Mouse (Mus musculus): ENCODE results near the gene N4bp2l1.
"Not testable (repeated sequence)": the region's sequence is repeated elsewhere in the genome, so short reads cannot be mapped to it uniquely, and the experiment has no call there.

N4bp2l1 gene

DNA sequence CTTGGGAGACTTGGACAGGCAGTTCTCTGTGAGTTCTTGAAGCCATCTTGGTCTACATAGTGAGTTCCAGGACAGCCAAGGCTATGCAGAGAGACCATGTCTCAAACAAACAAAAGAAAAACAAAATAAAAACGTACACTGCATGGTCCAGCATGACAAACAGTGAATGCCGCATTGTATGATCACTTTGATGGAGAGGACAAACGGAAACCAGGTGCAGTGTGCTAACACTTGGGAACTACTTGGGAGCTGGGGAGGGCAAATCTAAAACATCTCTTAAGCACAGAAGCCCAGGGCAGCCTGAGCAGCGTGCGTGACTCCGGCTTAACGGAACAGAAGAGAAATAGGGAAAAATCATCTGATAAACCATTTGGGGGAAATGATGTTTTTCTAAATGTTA is at the start of gene N4bp2l1:
N4bp2l1 (minus strand) TSS at position 101 of the 400 bp plus-strand sequence.
- DNase-seq (ENCODE audit: low spot score): no peak

- DNase-seq (ENCODE audit: low spot score): no peak
Observed at GRCm38 (mm10) chr5:150644926-150645325, 47.9 kb upstream of the N4bp2l1 start.

DNA sequence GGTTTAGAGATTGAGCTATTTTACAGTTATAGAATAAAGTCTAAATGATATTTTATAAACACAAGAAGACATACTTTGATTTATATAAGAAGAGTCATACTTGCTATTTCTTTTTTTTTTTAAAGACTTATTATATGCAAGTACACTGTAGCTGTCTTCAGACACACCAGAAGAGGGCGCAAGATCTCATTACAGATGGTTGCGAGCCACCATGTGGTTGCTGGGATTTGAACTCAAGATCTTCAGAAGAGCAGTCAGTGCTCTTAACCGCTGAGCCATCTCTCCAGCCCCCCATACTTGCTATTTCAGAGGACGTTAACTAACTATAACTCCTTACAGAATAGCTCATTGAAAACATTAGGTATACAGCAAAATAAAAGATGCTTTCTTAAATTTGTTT is 46.4 kb upstream of the N4bp2l1 start:
- not testable (repeated sequence) for DNase-seq (ENCODE audit: low spot score)

GRCm38 (mm10) chr5:150641440-150641839 is 44.5 kb upstream of the N4bp2l1 start:
- no peak for DNase-seq (ENCODE audit: low spot score)

DNA sequence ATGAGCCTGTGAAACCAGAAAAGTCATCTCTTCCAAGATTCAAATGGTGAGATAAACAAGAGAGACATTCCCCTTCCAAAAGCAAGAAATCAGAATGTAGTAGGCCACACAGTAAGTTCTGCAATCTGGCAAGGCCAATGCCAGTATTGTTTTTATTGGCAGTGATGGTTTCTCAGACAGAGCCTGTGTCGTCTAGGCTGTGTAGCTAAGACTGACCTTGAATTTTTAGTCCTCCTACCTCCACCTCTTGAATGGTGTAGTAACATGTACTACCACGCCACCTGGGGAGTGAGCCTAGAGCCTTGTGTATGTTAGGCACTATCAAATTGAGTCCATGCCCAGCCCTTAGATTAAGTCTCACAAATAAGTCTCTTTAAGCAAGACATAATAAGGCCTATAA is 32.7 kb upstream of the N4bp2l1 start:
- no peak for DNase-seq (ENCODE audit: low spot score)

DNA sequence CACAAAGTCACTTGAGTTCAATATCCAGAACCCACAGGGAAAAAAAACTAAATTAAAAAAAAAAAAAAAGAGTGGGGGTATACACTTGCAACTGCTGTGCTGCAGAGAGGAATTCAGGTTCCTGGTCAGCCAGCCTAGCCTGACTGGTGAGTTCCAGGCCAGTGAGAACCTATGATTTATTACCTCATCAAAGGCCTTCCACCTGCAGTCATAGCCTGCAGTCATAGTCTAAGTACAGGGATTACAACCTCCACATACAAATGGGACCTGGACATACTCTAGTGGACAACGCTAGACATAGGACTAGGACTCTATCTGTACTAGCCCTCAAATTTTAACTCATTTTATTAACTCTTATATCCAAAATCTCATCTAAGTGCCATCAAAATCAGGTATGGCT is 32.3 kb upstream of the N4bp2l1 start:
- no peak for DNase-seq (ENCODE audit: low spot score)

- no peak for DNase-seq (ENCODE audit: low spot score)
Observed at GRCm38 (mm10) chr5:150625528-150625927, 28.5 kb upstream of the N4bp2l1 start.

DNA sequence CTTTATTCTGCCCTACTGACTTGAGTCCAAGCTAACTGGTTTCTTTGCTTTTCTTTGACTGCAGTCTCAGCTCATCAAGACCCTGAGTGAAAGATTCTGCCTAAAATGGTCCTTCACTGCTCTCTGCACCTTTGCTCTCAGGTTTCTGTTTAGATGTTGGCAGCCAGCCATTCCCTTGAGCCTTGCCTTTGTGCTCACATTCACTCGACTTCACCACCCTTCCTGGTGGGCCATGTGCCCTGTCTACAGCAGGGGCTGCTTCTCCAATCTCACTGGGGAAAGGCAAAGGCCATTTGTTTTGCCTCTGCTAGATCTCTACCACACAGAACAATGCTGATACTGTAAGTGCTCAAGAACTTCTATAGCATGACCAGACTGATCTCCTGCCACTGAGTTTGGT is 25.8 kb upstream of the N4bp2l1 start:
- no peak for DNase-seq (ENCODE audit: low spot score)

DNA sequence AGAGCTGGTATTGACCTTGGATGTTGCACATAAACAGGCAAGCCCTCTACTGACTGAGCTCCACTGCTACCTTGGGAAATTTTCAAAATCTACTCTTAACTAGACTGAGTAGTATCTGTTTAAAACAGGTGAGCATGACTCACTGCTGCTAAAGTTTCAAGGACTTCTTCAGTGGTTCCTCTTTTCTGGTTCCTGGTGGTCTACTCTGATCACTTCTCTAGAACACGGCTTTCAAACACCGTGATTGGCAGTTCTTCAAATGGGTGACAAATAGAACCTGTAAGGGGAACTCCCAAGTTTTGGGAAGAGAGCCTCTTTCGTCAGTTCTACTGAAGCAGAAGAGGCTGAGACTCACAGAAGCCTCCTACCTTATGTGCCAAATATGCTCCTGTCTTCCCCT is 24.6 kb upstream of the N4bp2l1 start:
- no peak for DNase-seq (ENCODE audit: low spot score)

DNA sequence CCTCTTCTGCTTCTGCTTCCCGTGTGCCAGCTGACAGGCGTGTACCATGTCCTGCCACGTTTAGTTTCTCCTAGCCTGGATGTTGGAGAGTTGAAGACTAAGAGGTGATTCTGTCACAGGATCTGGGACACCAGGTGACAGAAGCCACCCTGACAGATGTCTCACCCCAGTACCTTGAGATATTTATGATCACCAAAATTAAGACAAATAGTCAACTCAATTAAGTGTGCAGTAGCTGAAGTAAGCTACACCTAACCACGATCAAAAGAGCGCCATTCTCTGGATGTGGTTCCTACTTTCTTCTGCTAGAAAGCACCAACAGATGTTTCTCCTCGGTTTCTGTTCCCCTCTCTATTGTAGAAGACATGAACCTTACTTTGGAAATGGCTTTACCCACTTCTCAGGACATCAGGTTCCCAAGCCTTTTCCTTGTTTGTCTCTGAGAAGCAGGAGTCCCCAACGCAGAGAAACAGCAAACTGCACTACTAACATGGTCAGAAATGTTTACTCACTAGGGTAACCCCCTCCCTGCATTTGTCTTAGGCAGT is 23.7 kb upstream of the N4bp2l1 start:
- DNase-seq (ENCODE audit: low spot score): no peak

- no peak for DNase-seq (ENCODE audit: low spot score)
Observed at GRCm38 (mm10) chr5:150618599-150619355, 21.8 kb upstream of the N4bp2l1 start.

GRCm38 (mm10) chr5:150616731-150617130 is 19.7 kb upstream of the N4bp2l1 start:
- no peak for DNase-seq (ENCODE audit: low spot score)

GRCm38 (mm10) chr5:150616216-150616615 is 19.2 kb upstream of the N4bp2l1 start:
- DNase-seq (ENCODE audit: low spot score): no peak

DNA sequence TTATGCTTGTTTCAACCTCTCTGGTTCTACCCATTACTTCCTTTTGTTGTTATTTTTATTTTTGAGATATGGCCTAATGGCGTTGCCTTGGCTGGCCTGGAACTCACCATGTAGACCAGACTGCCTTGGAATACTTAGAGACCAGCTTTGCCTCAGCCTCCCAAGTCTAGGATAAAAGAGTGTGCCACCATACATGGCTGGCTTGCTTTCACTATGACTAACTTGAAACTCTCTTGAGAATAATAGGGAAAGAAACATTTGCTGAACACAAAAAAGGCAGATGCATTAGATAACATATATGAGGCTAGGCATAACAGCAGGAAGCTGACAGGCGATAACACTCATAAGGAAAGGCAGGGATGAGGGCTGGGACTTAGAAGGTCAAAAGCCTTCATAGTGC is 17.1 kb upstream of the N4bp2l1 start:
- no peak for DNase-seq (ENCODE audit: low spot score)

DNA sequence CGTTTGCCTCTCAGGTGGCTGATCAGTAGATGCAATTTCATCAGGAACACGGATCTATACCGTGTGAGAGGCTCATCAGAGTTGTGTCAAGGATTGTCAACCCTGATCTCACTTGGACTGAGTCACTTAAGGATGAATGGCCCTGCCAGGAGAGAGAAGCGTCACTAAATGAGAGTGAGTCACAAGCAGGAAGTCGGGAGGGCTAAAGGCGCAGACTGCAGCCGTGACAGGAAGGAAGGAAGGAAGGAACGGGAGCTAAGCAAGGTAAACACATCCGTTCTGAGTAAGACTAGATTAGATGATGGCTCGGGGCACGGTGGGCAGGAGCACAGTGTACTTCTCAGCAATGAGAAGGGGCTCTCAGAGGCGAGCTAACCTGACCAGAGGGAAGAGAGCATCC is 14.7 kb upstream of the N4bp2l1 start:
- DNase-seq (ENCODE audit: low spot score): no peak

DNA sequence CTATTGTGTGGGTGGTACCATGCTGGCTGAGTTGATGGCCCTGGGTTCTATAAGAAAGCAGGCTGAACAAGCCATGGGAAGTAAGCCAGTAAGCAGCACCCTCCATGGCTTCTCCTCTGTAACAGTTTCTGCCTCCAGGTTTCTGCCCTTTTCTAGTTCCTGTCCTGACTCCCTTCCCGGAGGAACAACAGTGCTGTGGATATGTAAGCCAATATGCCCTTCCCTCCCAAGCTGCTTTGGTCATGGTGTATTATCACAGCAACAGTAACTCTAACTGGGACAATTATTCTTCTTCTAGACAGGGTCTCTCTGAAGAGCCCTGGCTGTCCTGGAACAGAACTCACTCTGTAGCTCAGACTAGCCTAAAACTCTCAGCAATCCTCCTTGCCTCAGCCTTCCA is 14.1 kb upstream of the N4bp2l1 start:
- DNase-seq (ENCODE audit: low spot score): no peak

GRCm38 (mm10) chr5:150607631-150608030 is 10.6 kb upstream of the N4bp2l1 start:
- no peak for DNase-seq (ENCODE audit: low spot score)

- no peak for DNase-seq (ENCODE audit: low spot score)
Observed at GRCm38 (mm10) chr5:150606131-150606530, 9.1 kb upstream of the N4bp2l1 start.

DNA sequence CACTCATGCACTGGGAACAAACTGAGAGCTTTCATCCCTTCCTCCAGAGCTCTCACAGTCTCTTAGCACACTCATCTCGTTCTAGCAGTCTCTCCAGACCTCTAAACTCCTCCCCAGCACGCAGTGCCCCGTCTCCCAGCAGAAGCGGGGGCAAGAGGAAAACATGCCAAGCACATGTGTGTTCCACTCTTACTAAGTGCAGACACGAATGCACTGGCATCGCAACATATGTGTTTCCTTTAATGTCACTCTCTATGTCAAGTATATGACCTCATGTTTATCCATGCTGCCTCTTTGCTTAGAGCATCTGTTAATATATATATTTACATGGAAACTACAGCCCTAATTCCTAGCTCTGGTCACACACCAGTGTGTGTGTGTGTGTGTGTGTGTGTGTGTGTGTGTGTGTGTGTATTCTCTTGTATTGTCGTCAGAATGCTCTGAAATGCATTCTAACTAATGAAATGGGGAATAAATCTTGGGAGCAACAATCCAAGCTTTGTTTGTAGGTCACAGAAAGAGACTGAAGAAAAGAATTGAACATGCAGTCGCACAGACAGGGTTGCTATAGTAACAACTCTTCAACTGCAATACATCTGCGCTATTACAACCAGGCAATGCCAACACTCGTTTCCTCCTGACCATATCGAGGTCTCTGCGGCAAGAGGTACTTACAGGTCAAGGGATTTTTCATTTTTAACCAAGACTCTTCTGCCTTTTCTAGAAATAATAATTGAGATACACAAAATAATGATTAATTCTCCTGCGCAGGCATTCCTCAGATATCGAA is 4.6 kb upstream of the N4bp2l1 start:
- DNase-seq (ENCODE audit: low spot score): no peak

DNA sequence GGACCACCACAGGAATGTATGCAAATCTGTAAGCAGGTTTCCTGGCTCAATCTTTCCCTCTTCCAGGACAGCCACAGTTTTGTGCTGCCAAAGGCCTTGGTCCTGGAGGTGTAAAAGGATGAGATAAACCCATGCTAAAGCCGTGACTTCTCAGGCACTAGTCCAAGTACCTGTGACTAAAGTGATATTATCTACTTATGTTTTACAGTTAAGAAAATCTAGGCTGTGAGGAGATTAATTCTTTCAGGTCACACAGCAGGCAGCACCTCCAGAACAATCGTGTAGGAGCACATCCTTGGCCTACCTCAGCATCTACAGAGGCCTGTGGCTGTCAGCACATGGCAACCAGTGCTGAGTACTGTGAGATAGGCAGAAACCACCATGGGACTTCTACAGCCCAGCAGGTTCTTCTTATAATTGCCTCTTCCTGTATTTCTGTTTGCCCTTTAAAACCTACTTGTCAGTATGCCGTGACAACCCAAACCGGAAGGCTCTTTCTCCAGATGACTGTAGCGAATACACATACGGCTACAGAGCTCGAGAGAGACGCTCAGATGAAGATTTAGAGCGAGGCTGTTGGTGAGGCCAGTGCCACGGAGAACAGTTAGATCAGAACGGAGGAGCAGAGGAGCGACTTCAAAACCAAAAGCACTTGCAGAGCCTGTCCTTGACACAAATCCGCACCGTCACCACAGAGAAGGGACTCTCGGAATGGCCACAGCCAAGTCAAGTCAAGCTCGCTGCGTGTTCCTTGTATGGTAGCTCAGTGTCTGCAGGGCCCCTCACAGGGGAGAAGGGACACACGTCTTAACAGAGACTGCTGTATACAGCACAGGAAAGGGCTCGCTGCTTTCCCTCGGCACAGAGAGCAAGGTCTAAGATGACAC is 3.8 kb upstream of the N4bp2l1 start:
- DNase-seq (ENCODE audit: low spot score): no peak

- DNase-seq (ENCODE audit: low spot score): no peak
Observed at GRCm38 (mm10) chr5:150599301-150600294, 2.6 kb upstream of the N4bp2l1 start.
